Mouse (Mus musculus) heart, postnatal 0 days (tissue): ENCODE measurements around the gene Bhlhe40. TPM values are rescaled to one million over a fixed set of nuclear protein-coding genes. Genes with fewer than 3 reads are reported as not detected.

Experiments
- ATAC-seq: fragments of 200-750 bp; cut with Nextera tagmentation; 2 replicates; pipeline ENCODE4 v1.8.0; 2017; ENCODE audit warnings: low read depth, moderate number of reproducible peaks, moderate library complexity; ENCODE audit not compliant: insufficient read depth
- DNase-seq: peaks from one replicate; pipeline ENCODE4 v3.0.0-alpha.2; 2016; ENCODE audit warnings: low spot score
- H3K27ac ChIP-seq: fragments of 300-500 bp; sonication (generic); 2 replicates; pipeline ENCODE4 v1.5.1; 2014; ENCODE audit warnings: low read depth, mild to moderate bottlenecking
- H3K27me3 ChIP-seq: fragments of 300-500 bp; sonication (generic); 2 replicates; pipeline ENCODE4 v1.6.1; 2014; ENCODE audit warnings: low read length, mixed read lengths; ENCODE audit not compliant: control insufficient read depth, insufficient read depth
- H3K36me3 ChIP-seq: fragments of 300-500 bp; sonication (generic); replicated peaks from 2 replicates; pipeline ENCODE4 v1.6.1; 2014; ENCODE audit warnings: low read length, mixed read lengths; ENCODE audit not compliant: control insufficient read depth, insufficient read depth
- H3K4me1 ChIP-seq: fragments of 300-500 bp; sonication (generic); 2 replicates; pipeline ENCODE4 v1.6.1; 2014; ENCODE audit warnings: antibody characterized with exemption; ENCODE audit not compliant: control insufficient read depth, insufficient read depth
- H3K4me2 ChIP-seq: fragments of 300-500 bp; sonication (generic); 2 replicates; pipeline ENCODE4 v1.6.1; 2014; ENCODE audit warnings: low read depth, mild to moderate bottlenecking, low read length, moderate library complexity
- H3K4me3 ChIP-seq: fragments of 300-500 bp; sonication (generic); 2 replicates; pipeline ENCODE4 v1.5.1; 2014; ENCODE audit warnings: low read depth, low read length
- H3K9ac ChIP-seq: fragments of 300-500 bp; sonication (generic); replicated peaks from 2 replicates; pipeline ENCODE4 v1.6.1; 2014; ENCODE audit warnings: low read depth, low read length, mixed read lengths
- H3K9me3 ChIP-seq: fragments of 300-500 bp; sonication (generic); replicated peaks from 2 replicates; pipeline ENCODE4 v1.6.1; 2016; ENCODE audit warnings: low read length; ENCODE audit not compliant: control insufficient read depth
- CTCF ChIP-seq: IDR thresholded peaks from 2 replicates; pipeline ENCODE4 v1.5.1; 2016; ENCODE audit warnings: antibody characterized with exemption, control low read depth, low read depth
- EP300 ChIP-seq: IDR thresholded peaks from 2 replicates; pipeline ENCODE4 v1.6.1; 2016; ENCODE audit warnings: antibody characterized with exemption, low read depth
- WGBS: fragments of 180-500 bp; shearing (Covaris S2); extraction: QIAGEN DNeasy Blood & Tissue Kit; methylation state at CpG from one replicate; pipeline ENCODE4 v1.1.7; 2014; 5-methylcytosine and 5-hydroxymethylcytosine counted together
- polyA plus RNA-seq: library from polyadenylated mRNA; unstranded; fragments of >200 nt; fragmentation: Nextera tagmentation; extraction: Ambion mirVana; gene quantifications from 2 replicates; pipeline ENCODE4 v1.2.1, GENCODE M21; 2015
- total RNA-seq: library from RNA; depleted of rRNA; stranded (reverse); fragments of >200 nt; gene quantifications from 2 replicates; pipeline ENCODE4 v1.2.3, GENCODE M21; 2014; ENCODE audit warnings: low replicate concordance

Gene Bhlhe40
- total and polyA plus RNA-seq, 2 experiments from 2014 or later, result 11.8 to 19.7 TPM

GRCm38 (mm10) chr6:108660878-108661389, 505 bp downstream of the Bhlhe40 start:
- Histone ChIP-seq H3K9ac (peak overlapping the region; percentile 70), H3K27me3 (no peaks in the 10 kb centered on the region), H3K27ac (peak overlapping the region; percentile 99), H3K9me3 (no peaks in the 10 kb centered on the region), H3K4me3 (peak overlapping the region; percentile 71), H3K36me3 (peaks cover 18% of the 10 kb centered on the region), H3K4me1 (peaks cover 30% of the 10 kb centered on the region; the same call in 1 of the 2 replicates), H3K4me2 (peak overlapping the region; percentile 73)
- WGBS, result 1% methylated on average over 18 of the region's 18 CpGs
- ATAC-seq (no peak), DNase-seq (peak; percentile 18)
- TF ChIP-seq EP300, result no peak
- no peak for TF ChIP-seq CTCF

GRCm38 (mm10) chr6:108661412-108661811, 983 bp downstream of the Bhlhe40 start:
- H3K36me3 ChIP-seq, result peaks cover 21% of the 10 kb centered on the region
- DNase-seq, result peak; percentile 92
- no peaks in the 10 kb centered on the region for H3K27me3 ChIP-seq
- TF ChIP-seq CTCF, result peak; percentile 89
- no peak; the same call in 1 of the 2 replicates for TF ChIP-seq EP300
- WGBS, result 1% methylated on average over 17 of the region's 17 CpGs
- H3K4me1 ChIP-seq, result peaks cover 33% of the 10 kb centered on the region; the same call in 1 of the 2 replicates
- H3K9ac ChIP-seq, result peak overlapping the region; percentile 70
- no peak for ATAC-seq
- peak overlapping the region; percentile 71 for H3K4me3 ChIP-seq
- H3K27ac ChIP-seq, result peak overlapping the region; percentile 99
- no peaks in the 10 kb centered on the region for H3K9me3 ChIP-seq
- peak overlapping the region; percentile 73 for H3K4me2 ChIP-seq

- DNase-seq (no peak), ATAC-seq (no peak)
- no peaks in the 10 kb centered on the region for H3K9me3 ChIP-seq
- TF ChIP-seq EP300, result no peak
- TF ChIP-seq CTCF, result no peak
- H3K9ac ChIP-seq, result peak overlapping the region; percentile 70
- H3K27ac ChIP-seq, result peak overlapping the region; percentile 99
- H3K27me3 ChIP-seq, result no peaks in the 10 kb centered on the region
- H3K36me3 ChIP-seq, result peaks cover 23% of the 10 kb centered on the region
- H3K4me1 ChIP-seq, result peaks cover 34% of the 10 kb centered on the region; the same call in 1 of the 2 replicates
- H3K4me3 ChIP-seq, result peak overlapping the region; percentile 71
- 26% methylated on average over 6 of the region's 6 CpGs for WGBS
- H3K4me2 ChIP-seq, result peak overlapping the region; percentile 73
Measured at GRCm38 (mm10) chr6:108661890-108662289, 1.5 kb downstream of the Bhlhe40 start.

- H3K27ac ChIP-seq, result peak overlapping the region; percentile 99; the same call in 1 of the 2 replicates
- H3K27me3 ChIP-seq, result no peaks in the 10 kb centered on the region
- peak overlapping the region; percentile 73 for H3K4me2 ChIP-seq
- peak overlapping the region; percentile 70 for H3K9ac ChIP-seq
- 50% methylated on average over 15 of the region's 15 CpGs for WGBS
- H3K9me3 ChIP-seq, result no peaks in the 10 kb centered on the region
- H3K4me1 ChIP-seq, result peaks cover 39% of the 10 kb centered on the region
- H3K36me3 ChIP-seq, result peaks cover 27% of the 10 kb centered on the region
- peak overlapping the region; percentile 71 for H3K4me3 ChIP-seq
- no peak for TF ChIP-seq CTCF
- ATAC-seq, result no peak
- no peak for DNase-seq
Measured at GRCm38 (mm10) chr6:108662314-108663240, 2.1 kb downstream of the Bhlhe40 start.

DNA sequence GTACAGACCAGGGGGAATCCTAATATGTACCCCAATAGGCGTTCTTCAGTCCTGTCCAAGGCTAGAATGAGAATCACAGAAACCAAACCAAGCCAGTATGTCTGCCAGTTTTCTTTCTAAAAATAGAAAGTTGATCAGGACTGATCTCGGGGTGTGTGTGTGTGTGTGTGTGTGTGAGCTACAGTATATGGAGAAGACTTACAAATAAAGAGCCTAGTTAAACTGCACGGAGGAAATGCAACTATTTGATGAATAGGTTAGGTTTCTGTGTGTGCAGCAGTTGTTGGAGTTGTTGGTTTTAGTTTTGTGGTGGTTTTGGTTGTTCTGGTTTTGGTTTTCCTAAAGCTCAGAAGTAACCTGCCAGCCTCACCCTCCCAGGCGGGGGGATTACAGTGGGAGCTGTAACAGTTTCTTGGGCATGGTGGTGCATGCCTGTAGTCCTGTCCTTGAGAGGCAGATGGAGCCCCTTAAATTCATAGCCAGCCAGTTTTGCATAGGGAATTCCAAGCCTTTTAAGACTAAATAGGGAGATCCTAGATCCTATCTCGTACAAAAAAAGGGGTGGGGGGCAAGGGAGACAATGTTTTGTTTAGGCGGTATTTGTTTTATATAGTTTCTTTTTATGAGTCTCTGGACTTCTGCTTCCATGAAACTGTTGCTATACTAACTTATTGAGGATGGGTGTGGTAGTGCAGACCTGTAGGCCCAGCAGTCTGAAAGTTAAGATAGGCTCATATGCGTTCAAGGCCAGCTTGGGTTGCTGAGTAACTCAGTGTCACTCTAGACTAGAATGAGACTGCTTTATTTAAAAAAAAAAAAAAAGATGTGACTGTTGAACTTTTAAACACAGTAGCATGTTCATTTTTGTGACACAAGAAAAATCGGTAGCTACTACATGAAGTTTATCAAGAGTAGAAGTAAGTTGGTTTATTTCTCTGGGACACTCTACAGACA, 3.1 kb downstream of the Bhlhe40 start:
- Histone ChIP-seq H3K4me1 (peaks cover 37% of the 10 kb centered on the region), H3K9me3 (no peaks in the 10 kb centered on the region), H3K36me3 (peaks cover 27% of the 10 kb centered on the region), H3K9ac (peak overlapping the region; percentile 35), H3K4me3 (peak overlapping the region; percentile 71), H3K27ac (no peak overlapping the region), H3K27me3 (no peaks in the 10 kb centered on the region), H3K4me2 (peak overlapping the region; percentile 73)
- WGBS, result 52% methylated on average over 8 of the region's 8 CpGs
- DNase-seq (no peak), ATAC-seq (no peak)
- TF ChIP-seq CTCF (no peak), EP300 (no peak)
